Mouse (Mus musculus) midbrain, embryonic 13.5 days (tissue): ENCODE results near the gene Gm10322. TPM values are rescaled to one million over a fixed set of nuclear protein-coding genes. Genes with fewer than 3 reads are reported as not detected.

Experiments
- polyA plus RNA-seq: library from polyadenylated mRNA; unstranded; fragments of >200 nt; fragmentation: Nextera tagmentation; extraction: Ambion mirVana; gene quantifications from 2 replicates; pipeline ENCODE4 v1.2.1, GENCODE M21; 2015

The Gm10322 gene
- polyA plus RNA-seq, 1 experiment from 2014 or later, result not detected

Other genes with a start within 250 kb of the Gm10322 start
- gene Gm10273, start 220.4 kb upstream of the Gm10322 start, polyA plus RNA-seq, result 1.8 TPM in 1 of 2 replicates, not detected in the other
- gene Pla2g12b, start 212.4 kb upstream of the Gm10322 start, polyA plus RNA-seq, result not detected in 2 replicates
- gene Oit3, start 174.3 kb upstream of the Gm10322 start, polyA plus RNA-seq, result 0.16 TPM in 1 of 2 replicates, not detected in the other
- 18.3 and 19.5 TPM in 2 replicates for gene Mcu, start 629 bp downstream of the Gm10322 start, polyA plus RNA-seq
- gene Micu1, start 86.4 kb downstream of the Gm10322 start, polyA plus RNA-seq, result 72.2 and 73.0 TPM in 2 replicates